Mouse (Mus musculus): Measurements from ENCODE around the gene Hist1h2ap. TPM values are rescaled to one million over a fixed set of nuclear protein-coding genes. Genes with fewer than 3 reads are reported as not detected.
A peak's percentile ranks its signal among the peaks of the same experiment; 100 is the strongest.
"Not testable (repeated sequence)": the region's sequence is repeated elsewhere in the genome, so short reads cannot be mapped to it uniquely, and the experiment has no call there.

Gene Hist1h2ap
- 4,825 and 4,891 TPM in 2 replicates for polyA plus RNA-seq (2016; fragmentation: Nextera tagmentation; extraction: Ambion mirVana)

- H3K27ac ChIP-seq; H3K4me1 ChIP-seq; H3K4me3 ChIP-seq; H3K9me3 ChIP-seq; H3K4me2 ChIP-seq (replicated peaks); H3K9ac ChIP-seq; H3K36me3 ChIP-seq; H3K27me3 ChIP-seq: not testable (repeated sequence)
- ATAC-seq (ENCODE audit: insufficient number of reproducible peaks, insufficient read depth, low FRiP score, low TSS enrichment) = peak; percentile 94
- WGBS = no CpG with 5 or more reads among the region's 24 CpGs
These were observed at the start of gene Hist1h2ap, which contains the start of gene Hist1h2br for GRCm38 (mm10) chr13:21833461-21833860. Gene Hist1h2ap (minus strand): TSS chr13:21833507. Gene Hist1h2br (plus strand): TSS chr13:21833743.

- no peaks in the 10 kb centered on the region for H3K4me1 ChIP-seq
These were observed 49.6 kb upstream of the Hist1h2ap start for GRCm38 (mm10) chr13:21882760-21883405.

DNA sequence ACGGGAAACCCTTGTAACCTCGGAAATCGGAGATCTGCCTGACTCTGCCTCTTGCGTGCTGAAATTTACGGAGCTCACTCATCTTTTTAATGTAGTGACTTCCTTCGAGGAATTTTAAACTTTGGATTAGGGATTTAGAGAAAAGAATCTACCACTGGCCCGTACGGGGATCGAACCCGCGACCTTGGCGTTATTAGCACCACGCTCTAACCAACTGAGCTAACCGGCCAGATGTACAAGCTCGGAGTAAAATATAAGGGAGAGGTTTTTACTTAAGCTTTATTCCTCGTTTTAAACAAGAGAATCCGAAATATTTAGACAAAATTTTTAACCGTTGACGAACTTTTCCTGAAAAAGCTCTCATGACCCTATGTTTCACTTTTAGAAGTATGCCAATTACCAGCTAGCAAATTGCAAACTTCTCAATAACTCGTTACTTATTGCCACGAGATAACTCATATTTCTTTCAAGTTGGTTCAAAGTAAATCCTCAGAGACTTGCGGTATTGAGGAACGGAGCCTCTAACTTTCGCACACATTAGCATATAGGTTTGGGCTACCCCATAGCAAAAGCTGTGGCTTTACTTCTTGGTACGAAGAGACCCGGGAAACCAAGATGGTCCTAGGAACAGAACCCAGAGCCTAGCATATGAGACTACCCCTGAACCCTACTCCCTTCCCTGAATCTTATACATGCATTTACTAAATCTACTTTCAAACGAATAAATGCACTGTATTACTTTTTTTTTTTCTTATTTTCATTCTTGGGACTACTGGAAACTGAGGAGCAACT, 48.8 kb upstream of the Hist1h2ap start:
- no peak overlapping the region for H3K27ac ChIP-seq
- H3K36me3 ChIP-seq = no peaks in the 10 kb centered on the region
- no peak for ATAC-seq (ENCODE audit: insufficient number of reproducible peaks, insufficient read depth, low FRiP score, low TSS enrichment)
- peak overlapping the region; percentile 37 for H3K4me2 ChIP-seq (replicated peaks)
- no peaks in the 10 kb centered on the region for H3K9me3 ChIP-seq
- H3K9ac ChIP-seq = no peak overlapping the region
- H3K27me3 ChIP-seq = no peaks in the 10 kb centered on the region
- H3K4me3 ChIP-seq = peak overlapping the region; percentile 33
- no peaks in the 10 kb centered on the region for H3K4me1 ChIP-seq
- WGBS = 2% methylated on average over 27 of the region's 27 CpGs

More at GRCm38 (mm10) chr13:21882760-21883405, 49.6 kb upstream of the Hist1h2ap start:
- Histone ChIP-seq H3K36me3 (no peaks in the 10 kb centered on the region), H3K4me3 (peak overlapping the region; percentile 33; the same call in 1 of the 2 replicates), H3K27ac (no peak overlapping the region), H3K4me2 (replicated peaks) (peak overlapping the region; percentile 25), H3K9ac (no peak overlapping the region; the same call in 1 of the 2 replicates), H3K27me3 (no peaks in the 10 kb centered on the region), H3K9me3 (no peaks in the 10 kb centered on the region)
- ATAC-seq (ENCODE audit: insufficient number of reproducible peaks, insufficient read depth, low FRiP score, low TSS enrichment) = no peak
- 2% methylated on average over 13 of the region's 13 CpGs for WGBS

GRCm38 (mm10) chr13:21880735-21881134, 47.4 kb upstream of the Hist1h2ap start:
- Histone ChIP-seq H3K4me3 (no peak overlapping the region), H3K27ac (no peak overlapping the region), H3K4me2 (replicated peaks) (no peak overlapping the region), H3K27me3 (no peaks in the 10 kb centered on the region), H3K9me3 (no peaks in the 10 kb centered on the region), H3K36me3 (no peaks in the 10 kb centered on the region), H3K9ac (no peak overlapping the region), H3K4me1 (no peaks in the 10 kb centered on the region)
- 84% methylated on average over 6 of the region's 6 CpGs for WGBS
- ATAC-seq (ENCODE audit: insufficient number of reproducible peaks, insufficient read depth, low FRiP score, low TSS enrichment) = no peak

DNA sequence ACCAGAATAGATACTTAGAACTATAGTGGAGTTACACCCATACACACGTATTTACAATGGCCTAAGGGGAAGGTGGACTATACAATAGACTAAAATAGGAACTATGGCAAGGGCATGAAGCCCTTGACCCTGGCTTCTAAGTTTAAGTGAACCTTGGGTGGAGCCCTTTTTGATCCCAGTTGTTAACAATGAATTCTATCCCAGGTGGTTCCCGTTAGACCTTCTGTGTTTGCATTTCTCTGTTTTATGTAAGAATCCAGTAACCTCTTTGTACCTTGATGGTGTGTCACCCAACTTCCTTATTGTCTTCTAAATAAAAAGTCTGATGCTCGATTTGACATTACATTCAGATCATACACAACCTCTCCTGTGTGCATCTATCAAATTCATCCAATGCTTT, 32.2 kb upstream of the Hist1h2ap start:
- H3K27ac ChIP-seq; ATAC-seq (ENCODE audit: insufficient number of reproducible peaks, insufficient read depth, low FRiP score, low TSS enrichment): not testable (repeated sequence)
- WGBS = 72% methylated on average over 3 of the region's 3 CpGs

DNA sequence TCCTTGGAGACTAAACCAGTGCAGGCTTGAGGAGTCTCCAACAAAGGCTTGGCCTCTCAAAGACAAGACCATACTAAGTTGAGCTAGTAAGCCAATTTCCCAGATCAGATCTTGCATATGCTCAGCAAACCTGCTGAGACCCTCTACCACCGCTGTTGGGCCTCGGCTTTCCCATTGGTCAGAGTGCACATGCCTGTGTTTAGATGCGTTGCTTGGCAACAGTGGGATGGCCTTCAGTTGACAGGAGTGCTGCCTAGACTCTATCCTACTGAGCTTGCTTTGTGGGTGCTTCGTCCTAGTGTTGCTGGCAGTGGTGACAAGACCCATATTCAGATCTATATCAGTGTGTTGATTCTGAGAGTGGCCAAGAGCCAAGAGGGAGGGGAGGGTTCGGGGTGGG, 28.3 kb upstream of the Hist1h2ap start:
- Histone ChIP-seq H3K27me3 (no peaks in the 10 kb centered on the region), H3K4me3 (no peak overlapping the region), H3K9me3 (no peaks in the 10 kb centered on the region), H3K4me1 (no peaks in the 10 kb centered on the region), H3K9ac (no peak overlapping the region), H3K27ac (no peak overlapping the region), H3K36me3 (no peaks in the 10 kb centered on the region), H3K4me2 (replicated peaks) (no peak overlapping the region)
- 16% methylated on average over 5 of the region's 5 CpGs for WGBS
- ATAC-seq (ENCODE audit: insufficient number of reproducible peaks, insufficient read depth, low FRiP score, low TSS enrichment) = no peak

More for the DNA sequence above, 32.2 kb upstream of the Hist1h2ap start:
- H3K4me1 ChIP-seq; H3K4me2 ChIP-seq (replicated peaks); H3K9me3 ChIP-seq; H3K27me3 ChIP-seq; H3K4me3 ChIP-seq; H3K36me3 ChIP-seq; H3K9ac ChIP-seq: not testable (repeated sequence)

GRCm38 (mm10) chr13:21855698-21856162, 22.4 kb upstream of the Hist1h2ap start:
- no peaks in the 10 kb centered on the region for H3K9me3 ChIP-seq
- H3K4me2 ChIP-seq (replicated peaks) = peak overlapping the region; percentile 45
- no peaks in the 10 kb centered on the region for H3K36me3 ChIP-seq
- 1% methylated on average over 15 of the region's 15 CpGs for WGBS
- peak overlapping the region; percentile 39 for H3K4me3 ChIP-seq
- H3K27ac ChIP-seq = no peak overlapping the region
- H3K27me3 ChIP-seq = no peaks in the 10 kb centered on the region
- H3K4me1 ChIP-seq = no peaks in the 10 kb centered on the region
- no peak for ATAC-seq (ENCODE audit: insufficient number of reproducible peaks, insufficient read depth, low FRiP score, low TSS enrichment)
- H3K9ac ChIP-seq = no peak overlapping the region

GRCm38 (mm10) chr13:21855146-21855545, 21.8 kb upstream of the Hist1h2ap start:
- Histone ChIP-seq H3K4me2 (replicated peaks) (peak overlapping the region; percentile 45), H3K27ac (no peak overlapping the region), H3K4me3 (peak overlapping the region; percentile 39), H3K4me1 (no peaks in the 10 kb centered on the region), H3K9me3 (no peaks in the 10 kb centered on the region), H3K27me3 (no peaks in the 10 kb centered on the region), H3K9ac (no peak overlapping the region), H3K36me3 (no peaks in the 10 kb centered on the region)
- WGBS = 2% methylated on average over 11 of the region's 11 CpGs
- ATAC-seq (ENCODE audit: insufficient number of reproducible peaks, insufficient read depth, low FRiP score, low TSS enrichment) = no peak

GRCm38 (mm10) chr13:21852215-21852945, 19.1 kb upstream of the Hist1h2ap start:
- Histone ChIP-seq H3K4me3 (no peak overlapping the region), H3K9ac (no peak overlapping the region), H3K4me1 (no peaks in the 10 kb centered on the region), H3K27me3 (no peaks in the 10 kb centered on the region), H3K4me2 (replicated peaks) (no peak overlapping the region), H3K9me3 (no peaks in the 10 kb centered on the region), H3K36me3 (no peaks in the 10 kb centered on the region), H3K27ac (no peak overlapping the region)
- 63% methylated on average over 3 of the region's 3 CpGs for WGBS
- ATAC-seq (ENCODE audit: insufficient number of reproducible peaks, insufficient read depth, low FRiP score, low TSS enrichment) = no peak

GRCm38 (mm10) chr13:21850696-21851095, 17.4 kb upstream of the Hist1h2ap start:
- ATAC-seq (ENCODE audit: insufficient number of reproducible peaks, insufficient read depth, low FRiP score, low TSS enrichment); H3K36me3 ChIP-seq; H3K9me3 ChIP-seq; H3K4me3 ChIP-seq; H3K27ac ChIP-seq; H3K4me2 ChIP-seq (replicated peaks); H3K27me3 ChIP-seq; H3K9ac ChIP-seq; H3K4me1 ChIP-seq: not testable (repeated sequence)
- 41% methylated on average over 1 of the region's 1 CpGs for WGBS

GRCm38 (mm10) chr13:21847883-21848282, 14.6 kb upstream of the Hist1h2ap start:
- Histone ChIP-seq H3K4me3 (no peak overlapping the region), H3K27ac (no peak overlapping the region), H3K9me3 (no peaks in the 10 kb centered on the region), H3K4me2 (replicated peaks) (no peak overlapping the region), H3K27me3 (no peaks in the 10 kb centered on the region), H3K9ac (no peak overlapping the region), H3K4me1 (no peaks in the 10 kb centered on the region), H3K36me3 (no peaks in the 10 kb centered on the region)
- no peak for ATAC-seq (ENCODE audit: insufficient number of reproducible peaks, insufficient read depth, low FRiP score, low TSS enrichment)
- 15% methylated on average over 8 of the region's 8 CpGs for WGBS

Measured in embryonic facial prominence, embryonic 12.5 days (tissue).